Comparison of ENCODE assay signal across 9 mouse cellular contexts in genomic region chr5:45419841-45420638, GRCm38 (mm10). TPM values are rescaled to one million over a fixed set of nuclear protein-coding genes. Genes with fewer than 3 reads are reported as not detected.
DNase-seq lines count a peak whose midpoint lies in the region; ATAC-seq lines count a peak whose summit lies in the region.
"Had no signal": no experiment of that assay in that cellular context is flagged by ENCODE, and none has a peak within 500 bp of the region (broad histone marks: within the 10 kb centered on the region; RNA-seq: fewer than 3 reads in every experiment).

No protein-coding gene starts in this region.

- WGBS in forebrain, embryonic 13.5 days: 79% methylated on average over 10 of the region's 10 CpGs
- WGBS in forebrain, embryonic 16.5 days: 75% methylated on average over 10 of the region's 10 CpGs

- H3K9ac ChIP-seq in forebrain, embryonic 13.5 days: no peak overlapping the region
- no peak overlapping the region for H3K9ac ChIP-seq in forebrain, embryonic 16.5 days (replicated peaks; ENCODE audit: low read depth, low read length)
- H3K9ac ChIP-seq: liver, embryonic 15.5 days had no signal

- H3K9me3 ChIP-seq in forebrain, embryonic 13.5 days (replicated peaks): no peaks in the 10 kb centered on the region
- H3K9me3 ChIP-seq in forebrain, embryonic 16.5 days (ENCODE audit: control insufficient read depth, low read length): no peaks in the 10 kb centered on the region
- H3K9me3 ChIP-seq: liver, embryonic 15.5 days had no signal

- no peak overlapping the region for H3K4me2 ChIP-seq in forebrain, embryonic 13.5 days
- no peak overlapping the region for H3K4me2 ChIP-seq in forebrain, embryonic 16.5 days (ENCODE audit: low read length)
- H3K4me2 ChIP-seq: liver, embryonic 15.5 days had no signal

- H3K27me3 ChIP-seq in forebrain, embryonic 13.5 days: no peaks in the 10 kb centered on the region
- no peaks in the 10 kb centered on the region for H3K27me3 ChIP-seq in forebrain, embryonic 16.5 days (replicated peaks; ENCODE audit: control insufficient read depth, insufficient read depth, low read length)
- H3K27me3 ChIP-seq: liver, embryonic 15.5 days had no signal

- no peaks in the 10 kb centered on the region for H3K36me3 ChIP-seq in forebrain, embryonic 13.5 days (ENCODE audit: poor library complexity, severe bottlenecking)
- H3K36me3 ChIP-seq in forebrain, embryonic 16.5 days (ENCODE audit: control insufficient read depth, insufficient read depth): no peaks in the 10 kb centered on the region
- H3K36me3 ChIP-seq: liver, embryonic 15.5 days had no signal

- no peak overlapping the region for H3K4me3 ChIP-seq in forebrain, embryonic 13.5 days
- no peak overlapping the region for H3K4me3 ChIP-seq in forebrain, embryonic 16.5 days (replicated peaks; ENCODE audit: low read length)
- H3K4me3 ChIP-seq: liver, embryonic 15.5 days had no signal

- H3K4me1 ChIP-seq in forebrain, embryonic 13.5 days: no peaks in the 10 kb centered on the region
- H3K4me1 ChIP-seq in forebrain, embryonic 16.5 days (replicated peaks; ENCODE audit: control insufficient read depth, insufficient read depth, low read length): no peaks in the 10 kb centered on the region

- DNase-seq in B cell, adult 2 months: peak; percentile 5 to 11
- DNase-seq in c-Kit-positive CD71-negative TER-119-negative erythroid progenitor cells, embryonic 14.5 days (ENCODE audit: low read depth): peak; percentile 9
- peak; percentile 71 for DNase-seq in kidney, adult 11 months
- DNase-seq in left cerebral cortex, adult 18-20 months (ENCODE audit: low spot score in 2 of 2): no peak

- no peak overlapping the region for H3K27ac ChIP-seq in forebrain, embryonic 13.5 days
- no peak overlapping the region for H3K27ac ChIP-seq in forebrain, embryonic 16.5 days (ENCODE audit: low read length)
- H3K27ac ChIP-seq: liver, embryonic 15.5 days had no signal

- peak; percentile 37; the same call in 1 of the 2 replicates for ATAC-seq in forebrain, embryonic 13.5 days
- ATAC-seq in forebrain, embryonic 16.5 days: no peak
- peak; percentile 52 for ATAC-seq in megakaryocyte, adult 5-6 weeks (ENCODE audit: poor library complexity, severe bottlenecking)
- no peak for ATAC-seq in inflammation-experienced regulatory T-cells, adult 6 months

RNA-seq across cellular contexts. Expression of gene Qdpr, which starts 30.0 kb away (rescaled TPM):
- polyA plus RNA-seq in forebrain, embryonic 13.5 days (2015; fragmentation: Nextera tagmentation; extraction: Ambion mirVana): 99.7 and 106 TPM in 2 replicates
- 107 and 108 TPM in 2 replicates for polyA plus RNA-seq in forebrain, embryonic 16.5 days (2015; fragmentation: Nextera tagmentation; extraction: Ambion mirVana)
- 34.4 and 36.6 TPM in 2 replicates for total RNA-seq in megakaryocyte, adult 5-6 weeks (2015)
- 20.5 and 21.5 TPM in 2 replicates for total RNA-seq in megakaryocyte, adult 5-6 weeks (2017)
- 100 to 1,000 TPM; 150 to 168 TPM for total RNA-seq in left cerebral cortex, adult 18-20 months (2021)
- 10 to 100 TPM; 35.3 to 59.3 (median 52.5) TPM for polyA plus RNA-seq in inflammation-experienced regulatory T-cells, adult 6 months (2017; shearing (Covaris generic))

RNA-seq across cellular contexts. Expression of gene Clrn2, which starts 33.5 kb away (rescaled TPM):
- polyA plus RNA-seq in forebrain, embryonic 13.5 days (2015; fragmentation: Nextera tagmentation; extraction: Ambion mirVana): not detected in 2 replicates
- polyA plus RNA-seq in forebrain, embryonic 16.5 days (2015; fragmentation: Nextera tagmentation; extraction: Ambion mirVana): not detected in 2 replicates
- total RNA-seq in megakaryocyte, adult 5-6 weeks (2015): not detected in 2 replicates
- not detected in 2 replicates for total RNA-seq in megakaryocyte, adult 5-6 weeks (2017)
- 1 to 10 TPM in 1 of 2 experiments, under 1 TPM in 1; 0.98 to 1.1 TPM for total RNA-seq in left cerebral cortex, adult 18-20 months (2021)
- polyA plus RNA-seq in inflammation-experienced regulatory T-cells, adult 6 months (2017; shearing (Covaris generic)): not detected
- polyA plus RNA-seq: liver, embryonic 15.5 days had no signal

Comparison
In these comparisons a context has a peak if more than half of its experiments do, and no peak if none do; other contexts are left out.
1. ATAC-seq: peak in forebrain, embryonic 13.5 days (single experiment) and megakaryocyte, adult 5-6 weeks (single experiment); none in forebrain, embryonic 16.5 days (single experiment) and inflammation-experienced regulatory T-cells, adult 6 months (single experiment).
2. DNase-seq: peak in B cell, adult 2 months (2 of 2), c-Kit-positive CD71-negative TER-119-negative erythroid progenitor cells, embryonic 14.5 days (single experiment) and kidney, adult 11 months (single experiment); none in left cerebral cortex, adult 18-20 months (0 of 2).